Mouse (Mus musculus) neutrophil, adult 5-6 weeks (primary cell): Measurements from ENCODE around the gene Tshz3. TPM values are rescaled to one million over a fixed set of nuclear protein-coding genes. Genes with fewer than 3 reads are reported as not detected.

ENCODE experiments used
- ATAC-seq: fragments of 151-379, 151-347 bp; 2 replicates; pipeline ENCODE4 v1.8.0; 2017; ENCODE audit warnings: mild to moderate bottlenecking, moderate TSS enrichment; ENCODE audit not compliant: insufficient number of reproducible peaks, poor library complexity, low FRiP score, severe bottlenecking; ENCODE audit errors: extremely low read depth
- total RNA-seq: library from RNA; stranded (forward); fragments of 200-1000 nt; gene quantifications from 2 replicates; pipeline ENCODE4 v1.2.3, GENCODE M21; 2017

Gene Tshz3
- total RNA-seq = 4.1 TPM in 1 of 2 replicates, not detected in the other

DNA sequence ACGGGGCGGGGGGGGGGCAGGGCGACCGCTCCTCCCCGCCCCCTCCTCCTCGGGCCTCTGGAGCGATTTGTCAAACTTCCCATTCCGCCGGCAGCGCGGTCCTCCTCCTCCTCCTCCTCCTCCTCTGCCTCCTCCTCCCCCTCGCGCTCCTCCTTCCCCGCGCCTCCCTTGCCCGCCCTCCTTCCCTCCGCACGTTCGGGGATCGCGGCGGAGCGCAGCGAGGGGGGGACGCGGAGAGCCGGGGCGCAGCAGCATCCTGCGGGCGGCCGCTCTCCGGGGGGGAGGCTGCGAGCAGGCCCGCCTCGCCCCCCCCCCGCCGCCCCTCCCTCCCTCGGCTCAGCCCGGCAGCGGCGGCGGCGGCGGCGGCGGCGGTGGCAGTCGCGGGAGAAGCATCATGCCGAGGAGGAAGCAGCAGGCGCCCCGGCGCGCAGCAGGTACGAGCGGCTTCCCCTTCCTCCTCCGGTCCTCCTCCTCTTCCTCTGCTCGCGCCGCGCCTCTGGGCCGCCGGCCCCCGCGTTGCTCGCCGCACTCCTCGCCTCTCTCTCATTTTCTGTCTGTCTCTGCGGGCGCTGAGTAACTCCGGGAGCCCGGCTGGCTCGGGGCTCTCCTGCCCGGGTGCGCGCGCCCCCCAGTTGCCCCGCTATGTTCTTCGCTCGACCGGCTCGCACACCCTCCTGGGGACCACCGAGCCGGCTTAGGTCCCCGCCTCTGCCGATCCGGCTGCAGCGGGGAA, at the start of gene Tshz3:
TSS of gene Tshz3 (plus strand) at position 263 of the 733 bp plus-strand sequence.
- no peak for ATAC-seq

DNA sequence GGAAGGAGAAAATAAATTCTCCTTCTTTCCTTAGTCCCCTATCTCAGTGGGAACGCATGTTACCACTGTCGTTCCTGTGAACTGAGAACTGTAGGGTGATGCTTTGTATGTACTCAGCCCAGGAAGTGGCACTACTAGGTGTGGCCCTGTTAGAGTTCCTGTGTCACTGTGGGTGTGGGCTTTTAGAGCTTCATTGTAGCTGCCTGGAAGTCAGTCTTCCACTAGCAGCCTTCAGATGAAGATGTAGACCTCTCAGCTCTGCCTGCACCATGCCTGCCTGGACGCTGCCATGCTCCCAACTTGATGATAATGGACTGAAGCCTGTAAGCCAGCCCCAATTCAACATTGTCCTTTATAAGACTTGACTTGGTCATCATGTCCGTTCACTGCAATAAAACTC, 42.0 kb upstream of the Tshz3 start:
- no peak for ATAC-seq

DNA sequence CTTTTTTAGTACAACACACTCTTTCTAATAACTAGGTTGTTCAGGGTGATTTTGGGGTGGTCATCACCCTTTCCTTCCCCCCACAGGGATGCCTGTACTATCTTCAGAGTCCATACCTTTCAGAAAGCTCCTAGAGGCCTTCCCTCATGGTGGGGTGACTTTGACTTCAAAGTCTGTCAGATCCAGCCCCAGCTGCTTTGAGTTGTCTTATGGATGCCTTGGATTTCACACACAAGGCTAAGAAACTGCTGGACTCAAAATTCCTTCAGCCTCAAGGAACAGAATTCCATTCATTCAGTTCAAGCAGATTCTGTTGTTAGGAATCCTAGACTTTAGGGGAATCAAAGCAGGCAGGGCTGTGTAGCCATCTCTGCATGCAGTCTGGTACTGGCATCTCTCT, 41.5 kb upstream of the Tshz3 start:
- ATAC-seq = no peak

DNA sequence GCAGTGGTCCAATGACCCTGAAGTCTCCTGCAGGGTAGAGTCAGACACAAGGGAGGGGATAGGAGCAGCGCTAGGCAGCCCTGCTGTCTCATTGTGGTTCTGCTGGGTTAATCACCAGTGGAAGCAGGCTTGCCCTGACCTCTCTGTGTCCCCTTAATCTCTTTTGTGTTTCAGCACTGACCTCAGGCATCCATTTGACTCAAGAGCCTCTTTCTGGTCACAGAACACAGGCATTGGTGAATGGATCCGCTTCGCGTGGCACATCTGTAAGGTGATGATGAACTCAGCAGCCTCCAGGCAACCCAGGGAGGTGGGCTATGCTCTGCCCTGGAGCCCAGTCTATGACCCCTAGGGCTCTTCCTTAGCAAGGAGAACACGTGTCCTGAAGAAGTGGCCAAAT, 39.6 kb upstream of the Tshz3 start:
- ATAC-seq = no peak

DNA sequence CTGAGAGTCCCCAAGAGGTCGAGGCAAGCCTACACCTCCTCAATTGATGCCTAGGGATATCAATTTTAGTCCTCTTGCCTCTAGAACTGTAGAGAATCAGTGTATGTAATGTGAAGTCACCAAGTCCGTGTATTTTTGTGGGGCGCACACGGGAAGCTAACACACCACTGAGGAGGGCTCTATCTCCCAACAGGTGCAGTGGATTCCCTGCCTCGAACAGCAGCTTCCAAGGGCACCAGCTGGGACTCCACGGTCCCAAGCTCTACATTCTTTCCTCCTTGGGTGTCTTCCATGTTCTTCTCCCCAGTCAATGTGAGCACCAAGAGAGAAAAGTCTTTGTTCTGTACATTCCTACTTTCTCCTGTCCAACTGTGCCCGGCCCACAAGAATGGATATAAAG, 38.7 kb upstream of the Tshz3 start:
- no peak for ATAC-seq

DNA sequence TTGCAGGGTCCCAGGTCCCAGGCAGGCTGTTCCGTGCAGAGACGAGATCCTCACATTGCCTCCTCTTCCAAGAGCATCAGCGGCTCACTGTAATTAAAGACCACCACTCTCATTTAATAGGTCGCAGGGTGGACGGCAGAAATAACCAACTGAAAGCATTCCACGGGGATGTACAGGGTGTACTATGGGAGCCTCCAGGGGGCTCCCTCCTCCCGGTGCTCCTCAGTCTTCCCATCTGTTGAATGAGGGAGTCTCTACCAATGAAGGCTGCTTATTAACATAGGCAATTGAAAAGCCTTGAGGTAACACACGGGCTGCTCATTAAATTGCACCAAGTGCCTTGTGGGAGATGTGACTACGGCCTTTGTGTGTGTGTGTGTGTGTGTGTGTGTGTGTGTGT, 37.3 kb upstream of the Tshz3 start:
- ATAC-seq = no peak

DNA sequence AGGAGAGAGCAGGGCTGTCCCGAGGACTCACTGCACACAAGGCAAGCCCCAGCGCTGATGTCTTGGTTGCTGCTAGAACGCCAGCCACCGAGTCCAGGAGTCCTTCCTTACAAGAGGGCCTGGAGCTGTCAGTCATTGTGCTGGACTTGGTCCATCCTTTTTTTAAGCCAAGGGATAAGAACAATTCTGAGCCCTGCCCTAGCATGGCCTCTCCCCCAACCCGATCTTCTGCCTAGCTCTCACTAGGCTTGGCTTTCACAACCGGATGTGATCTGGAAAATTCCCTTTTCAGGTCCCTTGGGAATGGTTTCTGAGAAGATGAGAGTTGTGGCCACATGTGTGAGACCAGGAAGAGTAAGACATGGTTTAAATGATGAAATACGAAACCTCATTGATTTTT, 34.5 kb upstream of the Tshz3 start:
- no peak for ATAC-seq

DNA sequence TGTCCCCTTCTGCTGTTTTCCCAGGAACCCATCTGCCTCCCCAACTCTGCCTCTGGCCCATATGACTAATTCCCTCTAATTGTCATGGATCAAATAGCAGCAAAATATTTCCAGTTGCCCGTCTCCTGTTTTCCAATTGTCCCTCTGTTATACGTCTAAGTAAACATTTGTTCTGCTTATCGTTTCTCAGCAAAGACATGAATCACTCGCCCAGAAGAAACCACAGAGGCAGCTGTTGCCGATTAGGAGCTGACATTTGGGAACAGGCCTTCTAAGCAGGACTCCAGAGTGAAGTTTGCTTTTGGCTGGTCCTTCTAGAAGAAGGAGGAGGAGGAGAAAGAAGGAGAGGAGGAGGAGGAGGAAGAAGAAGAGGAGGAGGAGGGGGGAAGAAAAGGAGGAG, 30.2 kb upstream of the Tshz3 start:
- ATAC-seq = no peak

DNA sequence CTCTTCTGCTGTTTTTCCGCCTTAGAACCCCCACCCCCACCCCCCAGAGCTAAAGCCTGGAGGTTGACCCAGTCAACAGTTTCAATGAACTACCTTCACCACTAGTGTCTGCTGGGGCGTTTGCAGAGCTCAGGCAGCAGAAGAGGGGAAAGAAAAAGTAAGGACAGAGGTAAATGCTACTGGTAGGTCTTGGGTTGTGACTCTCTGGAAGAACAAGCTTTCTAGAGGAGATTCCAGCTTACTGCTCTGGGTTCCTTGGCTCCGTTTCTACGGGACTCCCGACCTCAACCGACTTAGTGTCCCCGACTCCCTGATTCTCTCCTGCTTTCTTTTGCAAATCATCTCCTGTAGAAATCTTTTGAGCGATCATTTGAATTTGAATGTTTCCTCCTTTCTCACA, 19.9 kb upstream of the Tshz3 start:
- no peak for ATAC-seq

DNA sequence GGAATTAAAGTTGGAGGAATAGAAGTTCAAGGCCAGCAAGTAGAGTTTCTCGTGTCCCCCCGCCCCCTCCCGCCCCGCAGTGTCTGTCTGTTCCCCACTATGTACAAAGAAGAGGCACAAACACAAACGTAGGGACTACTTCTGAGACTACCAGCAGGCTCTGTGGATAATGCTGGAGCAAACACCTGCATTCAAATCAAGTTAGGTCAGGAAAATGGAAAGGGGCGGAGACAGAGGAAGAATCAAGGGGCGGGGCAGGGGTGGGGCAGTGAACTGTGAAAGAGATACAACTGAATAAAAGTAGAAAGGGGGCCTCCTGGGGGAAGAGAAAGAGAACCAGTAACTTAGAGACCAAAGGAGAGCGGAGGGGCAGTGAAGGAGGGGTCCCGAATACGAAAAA, 19.4 kb upstream of the Tshz3 start:
- ATAC-seq = no peak

DNA sequence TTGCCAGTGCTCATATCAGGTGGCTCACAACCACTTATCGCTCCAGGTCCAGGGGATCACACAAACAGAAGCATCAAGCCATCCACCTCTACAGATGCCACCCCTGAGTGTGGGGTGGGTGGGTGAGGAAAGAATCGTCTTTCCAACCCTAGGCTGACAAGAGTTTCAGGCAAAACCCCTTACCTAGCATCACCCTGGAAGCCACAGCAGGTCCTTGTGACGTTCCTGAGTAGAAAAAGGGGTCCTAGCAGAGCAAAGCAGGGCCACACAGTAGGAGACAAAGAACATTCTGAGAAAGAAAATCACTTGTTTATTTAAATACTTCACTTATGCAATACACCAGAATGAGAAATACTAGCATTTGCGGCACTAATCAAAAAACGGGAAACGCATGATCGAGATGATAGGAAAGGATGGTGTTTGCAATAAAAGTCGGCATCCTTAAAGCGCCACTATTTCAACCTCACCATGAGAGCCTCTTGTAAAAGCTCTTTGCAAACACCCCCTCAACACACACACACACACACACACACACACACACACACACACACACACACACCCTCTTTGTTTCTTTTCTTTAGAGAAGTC, 18.8 kb upstream of the Tshz3 start:
- no peak for ATAC-seq

DNA sequence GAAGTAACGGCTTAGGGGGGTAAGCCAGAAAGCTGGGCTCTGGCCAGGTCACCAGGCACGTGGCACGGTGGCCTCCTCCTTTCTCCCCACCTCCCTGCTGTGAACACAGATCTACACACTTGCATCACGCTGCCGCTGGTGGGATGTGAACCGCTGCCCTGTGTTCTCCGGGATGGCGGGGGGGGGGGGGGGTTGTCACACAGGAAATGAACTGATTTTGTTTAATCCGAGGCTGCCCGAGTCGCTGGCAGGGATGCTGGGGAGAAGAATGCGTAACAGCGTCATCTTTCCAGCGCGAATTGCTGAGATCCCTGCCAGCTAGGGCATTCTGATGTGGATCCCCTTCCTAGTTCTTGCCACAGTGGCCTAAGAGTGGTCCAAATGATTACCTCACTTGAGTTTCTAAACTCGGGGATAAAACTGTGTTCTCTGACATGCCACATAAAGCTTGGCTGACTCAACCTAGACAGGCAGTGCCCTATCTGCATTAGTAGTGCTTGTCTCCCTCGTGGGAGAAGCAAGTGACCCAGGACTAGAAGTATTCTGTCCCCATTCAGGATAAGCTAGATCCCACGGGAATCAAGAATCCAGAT, 18.0 kb upstream of the Tshz3 start:
- no peak for ATAC-seq

DNA sequence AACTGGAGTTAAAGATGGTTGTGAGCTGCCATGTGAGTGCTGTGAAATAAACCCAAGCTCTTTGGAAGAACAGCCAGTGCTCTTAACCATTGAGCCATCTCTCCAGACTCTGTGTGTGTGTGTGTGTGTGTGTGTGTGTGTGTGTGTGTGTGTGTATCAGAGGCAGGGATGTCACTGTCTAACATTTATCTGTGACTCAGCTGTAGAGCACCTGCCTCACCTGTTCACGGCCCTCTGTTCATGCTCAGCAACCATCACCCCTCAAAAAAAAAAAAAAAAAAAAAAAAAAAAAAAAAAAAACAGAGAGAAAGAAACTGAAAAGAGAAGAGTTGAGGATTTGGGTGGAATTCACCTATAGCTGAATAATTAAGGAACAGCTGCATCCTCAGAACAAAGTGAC, 10.4 kb upstream of the Tshz3 start:
- no peak for ATAC-seq

DNA sequence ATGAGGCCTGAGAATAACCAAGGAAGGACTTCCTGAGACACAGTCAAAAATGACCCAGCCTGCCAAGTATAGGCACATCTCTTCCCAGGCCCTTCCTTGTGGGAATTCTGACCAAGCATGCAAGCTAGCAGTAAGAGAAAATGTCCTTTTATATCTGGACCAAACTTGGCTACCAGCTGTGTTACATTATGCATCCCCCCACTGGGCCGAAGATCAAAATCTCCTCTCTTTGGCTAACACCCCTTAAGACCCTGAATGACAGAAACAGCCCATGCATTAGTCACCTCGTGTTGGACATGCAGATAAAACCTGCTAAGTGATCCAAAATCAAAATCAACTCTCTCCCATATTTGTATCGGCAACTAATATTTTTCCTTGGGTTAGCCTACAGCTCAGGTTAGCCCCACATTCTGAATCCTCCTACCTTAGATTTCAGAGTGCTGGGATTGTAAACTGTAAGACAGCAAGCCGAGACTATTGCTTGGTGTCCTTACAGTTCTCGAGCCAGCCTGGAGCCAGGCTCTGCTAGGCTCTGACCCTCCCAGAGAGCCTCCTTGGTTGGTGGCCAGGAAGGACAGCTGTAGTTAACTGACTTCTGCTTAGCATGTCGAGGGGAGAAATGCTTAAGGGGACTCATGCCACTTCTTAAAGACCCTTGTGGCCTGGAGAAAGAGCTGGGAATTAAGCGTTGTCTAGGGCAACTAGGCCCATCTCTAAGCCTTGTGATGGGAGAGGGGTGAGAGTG, 8.7 kb upstream of the Tshz3 start:
- ATAC-seq = no peak

DNA sequence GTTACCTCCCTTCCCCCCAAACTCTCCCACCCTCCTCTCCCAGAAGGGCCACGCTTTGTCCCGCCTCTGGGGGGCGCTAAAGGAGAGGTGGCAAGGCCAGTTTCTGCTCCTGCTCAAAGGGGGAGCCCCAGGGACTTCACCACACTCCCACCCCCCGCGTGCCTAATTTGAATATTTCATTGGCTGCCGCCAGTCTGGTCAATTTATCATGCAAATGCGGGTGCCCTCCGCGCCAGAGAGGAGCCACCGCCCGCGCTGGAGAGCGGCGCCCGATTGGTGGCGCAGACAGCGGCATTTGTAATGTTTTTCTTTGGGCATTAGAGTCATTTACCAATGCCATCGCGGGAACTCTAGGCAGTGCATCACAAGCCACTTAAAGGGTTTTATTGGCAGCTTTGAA, 7.4 kb upstream of the Tshz3 start:
- ATAC-seq = no peak

DNA sequence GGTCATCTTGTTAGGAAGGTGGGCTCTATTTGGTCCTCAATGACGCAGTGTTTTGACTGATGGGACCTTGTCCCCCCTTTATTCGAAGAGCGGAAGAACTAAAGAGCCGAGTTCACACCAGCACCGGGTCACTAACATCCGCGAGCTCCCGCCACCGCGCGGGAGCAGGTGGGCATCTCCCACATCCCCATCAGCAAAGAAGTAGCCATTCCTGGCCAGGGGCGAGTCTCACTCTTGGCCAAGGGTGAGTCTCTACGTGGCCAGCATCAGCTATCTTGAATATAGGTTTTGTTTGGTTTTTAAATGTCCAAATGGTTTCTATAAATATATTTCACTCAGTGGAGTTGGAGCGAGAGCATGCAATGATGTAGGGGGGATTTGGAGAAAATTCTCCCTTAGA, 6.3 kb upstream of the Tshz3 start:
- ATAC-seq = no peak

DNA sequence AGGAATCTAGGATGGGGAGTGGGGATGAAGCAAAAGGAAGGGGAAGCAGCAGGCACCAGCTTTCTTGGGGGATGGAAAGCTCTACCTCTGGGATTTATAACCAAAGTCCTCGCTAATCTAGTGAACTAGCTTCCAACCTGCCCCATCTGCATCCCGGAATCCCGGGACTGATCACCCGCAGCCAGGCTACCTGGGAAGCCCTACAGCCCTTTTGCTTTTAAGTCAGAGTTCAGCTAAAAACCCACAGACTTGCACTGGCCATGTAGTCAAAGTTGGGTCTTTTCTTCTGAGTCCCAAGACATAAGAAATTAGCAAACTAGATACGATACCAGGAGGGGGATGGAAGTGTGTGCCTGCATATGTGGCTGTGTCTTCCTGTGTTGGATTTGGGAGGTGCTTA, 5.5 kb upstream of the Tshz3 start:
- no peak for ATAC-seq

DNA sequence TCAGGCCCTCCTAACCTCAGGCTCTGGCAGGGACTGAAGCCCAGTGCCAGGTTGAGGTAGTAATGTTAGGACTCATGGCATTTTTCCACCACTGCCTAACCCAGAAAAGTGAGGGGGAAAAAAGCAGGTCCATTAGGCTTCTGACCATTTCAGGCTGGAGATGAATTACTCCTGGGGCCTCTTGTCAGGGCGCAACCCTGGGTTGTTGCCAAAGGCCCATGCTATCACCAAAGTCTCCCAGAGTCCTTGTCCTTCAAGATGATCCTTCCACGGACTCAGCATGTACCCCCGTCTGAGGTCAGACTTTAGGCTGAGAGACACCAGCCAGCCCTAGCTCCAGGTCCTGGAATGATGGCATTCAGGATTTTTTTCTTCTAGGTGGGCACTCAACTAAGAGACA, 4.8 kb upstream of the Tshz3 start:
- no peak for ATAC-seq

DNA sequence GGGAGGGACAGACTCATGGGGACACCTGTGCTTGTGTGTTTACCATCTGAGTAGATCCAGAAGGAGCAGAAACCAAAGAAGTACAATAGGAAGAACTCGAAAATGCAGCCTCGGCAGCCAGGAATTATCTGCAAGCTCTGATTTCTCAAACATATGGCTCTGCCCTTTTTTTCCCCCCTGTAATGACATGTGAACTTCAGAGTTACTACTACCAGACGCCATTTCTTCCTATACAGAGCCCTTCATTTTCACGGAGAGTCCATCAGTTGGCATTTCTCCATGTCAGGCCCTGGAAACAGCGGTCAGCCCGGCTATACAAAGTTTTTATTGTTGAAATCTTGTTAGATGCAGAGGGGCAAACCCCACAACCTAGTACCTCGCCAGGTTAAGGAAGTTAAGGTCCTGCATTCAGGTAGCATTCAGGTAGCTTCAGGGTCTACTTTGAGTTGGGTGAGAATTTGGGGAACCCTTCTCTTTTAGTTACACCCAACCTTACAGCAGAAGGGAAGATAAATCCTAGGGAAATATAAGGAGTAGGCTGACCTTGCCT, 3.2 kb upstream of the Tshz3 start:
- ATAC-seq = no peak

DNA sequence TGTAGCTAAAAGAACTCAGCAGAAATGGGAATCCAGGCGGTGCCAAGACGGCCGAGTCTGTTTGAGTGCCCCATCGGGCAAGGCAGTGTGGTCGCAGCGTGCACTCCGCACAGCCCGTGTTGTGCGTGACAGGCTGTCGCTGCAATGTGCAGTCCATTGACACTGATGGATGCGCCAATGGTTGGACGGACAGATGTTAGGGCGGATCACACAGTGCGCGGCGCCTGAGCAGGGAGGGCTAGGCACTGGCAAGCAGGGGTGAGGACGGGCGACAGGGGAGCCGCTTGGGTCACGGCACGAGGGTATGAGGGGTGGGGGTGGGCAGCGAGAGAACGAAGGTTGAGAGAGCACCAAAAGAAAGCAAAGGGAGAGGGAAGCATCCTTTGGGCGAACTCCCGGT, 2.6 kb upstream of the Tshz3 start:
- ATAC-seq = no peak
